Mouse (Mus musculus): ENCODE data around the gene Mien1. TPM values are rescaled to one million over a fixed set of nuclear protein-coding genes. Genes with fewer than 3 reads are reported as not detected.

Mien1 gene
- total RNA-seq, 2 experiments from 2014 or later, result 84.3 to 89.3 TPM

DNA sequence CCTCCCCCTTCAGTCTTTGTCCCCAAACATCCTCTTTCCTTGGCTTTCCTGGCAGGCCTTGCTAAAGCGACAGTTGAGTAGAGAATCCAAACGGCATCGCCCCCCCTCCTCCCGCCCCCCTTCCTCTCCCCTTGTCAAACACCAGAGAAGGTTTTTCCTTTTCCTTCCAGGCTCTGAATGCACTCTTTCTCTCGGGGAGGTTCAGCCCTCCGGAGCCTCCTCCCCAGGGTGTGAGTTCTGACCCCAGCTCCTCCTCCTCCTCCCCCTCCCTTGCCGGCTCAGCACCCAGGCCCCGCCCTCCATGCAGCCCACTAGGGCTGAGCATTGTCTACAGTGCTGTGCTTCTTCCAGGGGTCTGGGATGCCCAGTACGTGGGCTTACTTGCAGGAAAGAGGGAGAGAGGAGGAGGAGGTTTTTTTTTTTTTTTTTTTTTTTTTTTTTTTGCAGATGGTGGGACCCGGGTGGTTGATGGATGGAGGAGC lies 29.4 kb downstream of the Mien1 start:
- no peak overlapping the region for H3K4me3 ChIP-seq
- no peak for DNase-seq (ENCODE audit: low spot score in 2 of 2)
- H3K27ac ChIP-seq, result no peak overlapping the region
- no peak for TF ChIP-seq CTCF (conservative IDR thresholded peaks at IDR 0.05)

DNA sequence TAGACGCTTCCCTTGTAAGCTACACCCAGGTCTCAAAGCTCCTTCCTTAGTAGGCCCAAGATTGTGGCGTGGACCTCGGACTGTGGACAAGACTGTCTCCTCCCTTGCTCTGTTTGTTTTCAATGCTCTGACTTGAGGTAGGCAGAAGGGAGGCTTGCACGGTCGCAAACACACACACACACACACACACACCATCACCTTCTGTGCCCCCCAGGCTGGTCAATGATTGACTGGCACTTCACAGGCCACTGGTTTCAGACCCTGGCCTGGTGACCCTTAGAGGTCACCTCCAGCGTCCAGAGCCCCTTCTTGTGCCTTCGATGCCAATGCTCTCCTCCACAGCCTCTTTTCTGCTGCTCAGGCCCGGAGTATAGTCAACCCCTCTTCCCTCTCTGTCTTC lies 29.9 kb downstream of the Mien1 start:
- H3K27ac ChIP-seq, result no peak overlapping the region
- H3K4me3 ChIP-seq, result no peak overlapping the region
- no peak for TF ChIP-seq CTCF (conservative IDR thresholded peaks at IDR 0.05)
- DNase-seq (ENCODE audit: low spot score in 2 of 2), result no peak

DNA sequence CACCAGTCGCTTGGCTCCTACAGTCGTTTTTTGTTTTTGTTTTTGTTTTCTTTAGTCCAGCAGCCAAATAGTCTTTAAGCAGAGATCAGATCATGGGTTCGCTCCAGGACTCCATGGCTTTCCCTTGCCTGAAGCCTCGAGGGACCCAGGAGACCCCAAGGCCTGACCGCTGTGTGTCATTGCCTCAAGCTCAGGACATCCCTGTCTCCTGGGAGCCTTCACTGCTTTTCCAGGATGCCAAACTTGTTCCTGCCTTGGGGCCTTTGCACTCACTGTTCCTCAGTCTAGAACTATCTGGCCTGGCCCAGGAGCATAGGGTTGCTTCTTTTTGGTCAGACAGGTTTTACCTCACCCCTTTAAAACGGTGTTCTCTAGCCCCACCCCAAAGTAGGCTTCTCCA lies 32.2 kb downstream of the Mien1 start:
- H3K4me3 ChIP-seq, result no peak overlapping the region
- no peak overlapping the region for H3K27ac ChIP-seq
- DNase-seq (ENCODE audit: low spot score in 2 of 2), result no peak
- TF ChIP-seq CTCF (conservative IDR thresholded peaks at IDR 0.05), result no peak

DNA sequence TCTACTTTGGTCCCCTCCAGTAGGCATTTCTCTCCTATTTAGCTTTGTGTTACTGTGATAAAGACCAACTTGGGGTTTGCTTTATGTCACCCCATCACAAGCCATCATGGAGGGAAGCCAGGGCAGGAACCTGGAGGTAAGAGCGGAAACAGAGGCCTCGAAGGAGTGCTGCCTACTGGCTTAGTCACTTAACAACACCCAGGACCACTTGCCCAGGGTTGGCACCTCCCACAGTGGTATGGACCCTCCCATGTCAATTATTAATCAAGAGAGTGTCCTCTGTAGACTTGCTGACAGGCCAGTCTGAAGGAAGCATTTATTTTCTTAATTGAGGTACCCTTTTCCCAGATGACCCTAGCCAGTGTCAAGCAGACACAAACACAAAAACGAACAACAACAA lies 38.0 kb downstream of the Mien1 start:
- H3K27ac ChIP-seq, result peak overlapping the region; percentile 90
- DNase-seq (ENCODE audit: low spot score in 2 of 2), result no peak
- no peak for TF ChIP-seq CTCF (conservative IDR thresholded peaks at IDR 0.05)
- H3K4me3 ChIP-seq, result peak overlapping the region; percentile 78

DNA sequence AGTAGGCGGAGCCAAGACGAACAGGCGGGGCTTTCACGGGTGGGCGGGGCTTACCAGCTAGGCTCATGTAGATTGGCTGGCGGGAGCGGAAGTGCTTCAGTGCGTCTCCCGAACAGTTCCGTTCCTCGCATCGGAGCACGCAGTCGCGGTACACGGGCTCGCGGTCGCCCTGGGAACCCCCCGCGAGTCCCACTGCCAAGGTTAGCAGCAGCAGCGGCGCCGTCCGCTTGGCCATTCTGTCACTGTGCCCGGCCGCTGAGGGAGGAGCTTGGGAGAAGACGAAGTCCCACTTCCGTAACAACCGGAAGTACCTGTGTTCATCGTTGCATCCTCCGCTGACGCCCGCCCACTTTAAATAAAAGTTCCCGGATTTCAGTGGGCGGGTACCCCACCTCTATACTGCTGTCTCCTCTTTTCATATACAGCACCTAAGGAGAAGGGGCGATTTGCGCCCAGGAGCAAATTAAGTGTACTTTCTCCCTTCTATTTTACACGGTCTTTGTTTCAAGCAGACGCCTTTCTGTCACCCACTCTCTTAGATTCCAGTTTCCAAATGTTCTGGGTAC lies 38.5 kb downstream of the Mien1 start, which contains the start of gene Pgap3:
Pgap3 (minus strand) TSS at position 330 of the 566 bp plus-strand sequence.
- peak; percentile 77 to 89 for DNase-seq (ENCODE audit: low spot score in 2 of 2)
- Histone ChIP-seq H3K4me3 (peak within 1 kb of the TSS; percentile 78), H3K27ac (peak within 1 kb of the TSS; percentile 90)
- TF ChIP-seq CTCF (conservative IDR thresholded peaks at IDR 0.05), result no peak

DNA sequence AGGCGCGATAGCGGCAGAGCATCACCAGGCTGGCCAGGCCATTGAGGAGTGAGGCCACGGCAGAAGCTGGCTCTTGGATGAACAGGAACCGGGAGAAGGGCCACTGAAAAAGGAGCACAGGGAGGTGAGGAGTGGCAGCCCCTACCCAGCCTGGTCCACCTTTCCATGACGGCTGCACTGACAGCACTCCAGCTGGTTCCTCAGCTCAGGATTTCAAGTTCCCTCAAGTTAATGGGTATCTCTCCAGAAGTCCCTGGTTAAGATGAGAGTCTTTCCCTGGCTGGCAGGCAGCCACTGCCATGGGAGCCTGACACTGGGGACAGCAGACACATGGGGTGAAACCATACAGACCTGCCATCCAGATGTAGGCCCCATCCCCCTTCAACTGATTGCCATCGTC lies 40.8 kb downstream of the Mien1 start:
- Histone ChIP-seq H3K27ac (no peak overlapping the region), H3K4me3 (no peak overlapping the region)
- DNase-seq (ENCODE audit: low spot score in 2 of 2), result no peak
- TF ChIP-seq CTCF (conservative IDR thresholded peaks at IDR 0.05), result no peak

DNA sequence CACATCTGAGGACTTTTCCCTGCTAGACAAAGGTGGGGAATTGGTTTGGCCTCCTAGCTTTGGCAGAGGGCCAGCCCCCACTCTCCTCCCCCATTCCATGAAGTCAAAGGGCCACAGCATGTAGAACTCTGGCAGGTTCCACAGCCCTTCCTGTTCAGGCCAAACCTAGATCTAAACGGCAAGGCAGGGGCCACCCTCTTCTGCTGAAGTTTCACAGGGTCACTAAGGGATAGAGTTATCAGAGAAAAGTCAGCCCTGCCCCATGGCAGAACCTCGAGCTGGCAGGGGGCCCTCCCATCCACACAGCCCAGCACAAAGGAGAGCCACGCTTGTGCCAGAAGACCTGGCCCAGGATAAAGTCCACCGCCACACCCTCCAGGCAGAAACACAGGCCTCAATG lies 43.8 kb downstream of the Mien1 start:
- DNase-seq (ENCODE audit: low spot score in 2 of 2), result no peak
- Histone ChIP-seq H3K4me3 (no peak overlapping the region), H3K27ac (no peak overlapping the region)
- TF ChIP-seq CTCF (conservative IDR thresholded peaks at IDR 0.05), result no peak

DNA sequence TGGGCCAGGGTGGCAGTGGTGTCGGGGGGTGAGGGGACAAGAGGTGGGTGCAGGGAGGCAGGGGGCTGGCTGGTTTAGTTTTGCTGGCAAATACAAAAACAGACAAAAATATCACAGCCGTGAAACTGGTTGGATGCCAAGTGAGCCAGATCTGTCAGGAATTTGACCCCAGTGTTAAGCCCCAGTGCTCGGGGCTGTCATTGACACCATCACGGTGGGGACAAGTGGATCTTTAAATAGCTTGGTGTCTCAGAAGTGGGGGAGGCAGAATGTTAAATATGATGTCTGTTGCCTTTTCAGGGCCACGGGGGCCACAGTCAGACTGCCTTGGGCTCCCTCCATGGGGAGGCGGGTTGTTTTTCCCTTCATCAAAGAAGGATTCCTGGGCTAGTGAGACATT lies 44.5 kb downstream of the Mien1 start:
- DNase-seq (ENCODE audit: low spot score in 2 of 2), result no peak
- TF ChIP-seq CTCF (conservative IDR thresholded peaks at IDR 0.05), result no peak
- Histone ChIP-seq H3K27ac (no peak overlapping the region), H3K4me3 (no peak overlapping the region)

DNA sequence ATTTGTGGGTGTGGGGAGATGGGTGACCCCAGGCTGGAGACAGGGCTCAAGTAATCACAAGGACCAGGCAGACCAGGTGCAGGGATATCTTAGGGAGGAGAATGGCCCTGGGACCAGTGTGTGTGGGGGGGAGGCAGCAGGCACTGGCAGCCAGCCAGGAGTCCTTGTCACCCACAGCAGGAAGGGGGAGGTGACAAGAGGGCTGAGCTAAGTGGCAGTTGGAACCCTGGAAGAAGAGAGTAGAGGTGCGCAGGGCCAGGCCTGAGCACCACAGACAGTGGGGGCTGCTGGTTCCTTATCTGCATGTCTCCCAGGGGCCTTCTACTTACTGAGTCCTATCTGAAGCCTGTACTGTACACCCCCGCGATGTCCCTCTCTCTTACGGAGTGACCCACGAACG lies 45.5 kb downstream of the Mien1 start:
- no peak for DNase-seq (ENCODE audit: low spot score in 2 of 2)
- no peak overlapping the region for H3K4me3 ChIP-seq
- TF ChIP-seq CTCF (conservative IDR thresholded peaks at IDR 0.05), result no peak
- H3K27ac ChIP-seq, result no peak overlapping the region

DNA sequence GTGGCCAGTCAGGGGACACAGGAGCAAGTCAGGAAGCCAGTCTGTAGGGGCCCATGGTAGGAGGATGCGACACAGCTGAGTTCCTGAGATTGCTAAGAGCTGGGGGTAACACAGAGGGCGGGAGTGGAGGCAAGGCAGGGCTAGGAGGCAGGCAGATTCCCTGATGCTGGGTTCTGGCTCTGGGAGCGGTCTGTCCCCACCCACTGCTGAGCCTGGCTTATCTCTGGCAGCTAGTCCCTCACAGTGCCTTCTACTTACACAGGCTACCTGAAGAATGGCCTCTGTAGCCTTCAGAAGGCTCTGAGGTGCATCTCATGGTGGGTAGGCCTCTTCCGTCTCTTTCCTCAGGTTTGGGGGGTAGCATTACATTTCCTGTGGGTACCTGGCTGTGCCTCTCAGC lies 46.1 kb downstream of the Mien1 start:
- TF ChIP-seq CTCF (conservative IDR thresholded peaks at IDR 0.05), result no peak
- Histone ChIP-seq H3K4me3 (no peak overlapping the region), H3K27ac (no peak overlapping the region)
- DNase-seq (ENCODE audit: low spot score in 2 of 2), result no peak

DNA sequence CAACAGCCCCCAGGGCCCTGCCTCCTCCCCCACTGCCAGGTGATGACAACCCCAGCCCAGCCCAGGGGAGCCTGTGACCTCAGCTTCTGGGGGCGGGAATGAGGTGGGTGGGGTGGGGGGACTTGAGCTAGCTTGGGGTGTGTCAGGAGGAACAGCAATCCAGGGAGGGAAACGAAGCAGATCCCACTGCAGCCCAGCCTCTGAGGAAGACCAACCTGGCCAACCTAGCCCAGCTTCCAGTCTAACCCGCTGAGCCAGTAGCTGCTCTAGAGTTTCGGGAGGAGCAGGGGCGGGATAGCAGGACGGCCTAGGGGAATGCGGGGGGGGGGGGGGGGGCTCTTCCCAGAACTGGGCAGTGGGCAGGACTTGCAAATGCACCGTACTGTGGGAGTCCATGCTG lies 46.8 kb downstream of the Mien1 start:
- H3K27ac ChIP-seq, result no peak overlapping the region
- no peak overlapping the region for H3K4me3 ChIP-seq
- DNase-seq (ENCODE audit: low spot score in 2 of 2), result no peak
- TF ChIP-seq CTCF (conservative IDR thresholded peaks at IDR 0.05), result no peak

DNA sequence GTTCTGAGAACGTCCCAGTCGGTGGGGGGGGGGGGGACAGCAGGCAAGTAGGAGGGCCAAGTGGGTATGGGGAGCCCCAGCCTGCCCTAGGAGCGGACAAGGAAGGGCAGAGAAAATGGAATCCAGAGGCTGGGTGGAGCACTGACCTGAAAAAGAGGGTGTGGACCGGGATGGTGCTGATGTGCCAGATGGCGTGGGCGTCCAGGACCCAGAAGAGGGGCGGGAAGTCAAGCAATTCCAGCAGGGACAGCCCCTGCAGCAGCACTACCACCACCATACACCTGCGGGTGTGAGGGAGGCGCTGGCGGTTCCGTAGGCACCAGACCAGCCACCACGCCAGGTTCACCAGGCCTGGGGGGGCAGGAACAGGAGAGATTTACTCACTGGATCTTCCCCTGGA lies 48.6 kb downstream of the Mien1 start:
- H3K4me3 ChIP-seq, result no peak overlapping the region
- TF ChIP-seq CTCF (conservative IDR thresholded peaks at IDR 0.05), result no peak
- no peak for DNase-seq (ENCODE audit: low spot score in 2 of 2)
- no peak overlapping the region for H3K27ac ChIP-seq

DNA sequence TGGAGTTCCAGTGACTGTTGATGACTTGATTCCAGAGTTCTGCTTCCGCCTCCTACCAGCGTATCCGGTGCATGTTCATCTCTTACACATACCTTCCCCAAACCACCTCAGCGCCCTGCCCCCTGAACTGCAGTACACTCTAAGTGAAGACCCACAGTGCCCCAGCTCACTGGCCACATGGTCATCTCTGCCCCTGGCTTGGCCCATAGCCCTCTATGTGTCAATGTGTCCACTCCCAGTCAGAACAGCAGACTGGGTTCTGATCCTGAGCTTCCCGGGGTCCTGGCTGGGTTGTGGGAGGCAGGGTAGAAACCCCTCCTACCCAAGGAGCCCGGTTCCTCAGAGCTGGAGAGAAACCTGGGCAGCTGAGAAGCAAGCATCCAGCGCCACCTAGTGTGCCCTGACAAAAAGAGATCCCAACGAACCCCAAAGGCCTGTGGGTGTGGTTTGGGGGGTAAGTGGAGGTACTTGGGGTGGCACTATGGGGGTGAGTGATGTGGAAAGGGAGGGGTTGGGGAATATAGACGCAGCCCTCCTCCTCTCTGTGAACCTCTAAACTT lies 49.5 kb downstream of the Mien1 start:
- DNase-seq (ENCODE audit: low spot score in 2 of 2), result peak; percentile 63 to 67
- peak; percentile 82 for TF ChIP-seq CTCF (conservative IDR thresholded peaks at IDR 0.05)
- H3K27ac ChIP-seq, result no peak overlapping the region
- no peak overlapping the region for H3K4me3 ChIP-seq

DNA sequence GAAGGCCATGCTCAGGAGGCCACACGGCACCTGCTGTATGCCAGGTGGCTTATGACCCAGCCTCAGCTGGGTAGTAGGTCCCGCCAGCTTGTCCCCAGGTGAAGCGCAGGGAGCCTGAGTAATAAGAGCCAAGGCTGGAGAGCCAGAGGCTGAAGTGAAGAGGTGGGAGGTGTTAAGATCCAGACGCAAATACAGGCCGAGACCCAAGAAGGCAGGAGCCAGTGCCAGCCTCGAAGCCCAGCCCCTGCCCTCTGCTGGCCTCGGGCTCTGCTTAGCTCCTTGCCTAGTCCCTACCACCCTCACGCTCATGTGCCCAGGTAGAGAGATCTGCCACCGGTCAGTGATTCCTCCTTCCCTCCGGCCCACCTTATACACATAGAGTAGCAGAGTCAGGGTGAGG lies 50.5 kb downstream of the Mien1 start:
- no peak for TF ChIP-seq CTCF (conservative IDR thresholded peaks at IDR 0.05)

More for the DNA sequence above, 50.5 kb downstream of the Mien1 start:
- Histone ChIP-seq H3K4me3 (no peak overlapping the region), H3K27ac (no peak overlapping the region)
- DNase-seq (ENCODE audit: low spot score in 2 of 2), result no peak

Other genes with a start within 250 kb of the Mien1 start
- gene Med1, start 245.7 kb downstream of the Mien1 start, total RNA-seq (2021), result 10 to 100 TPM; 53.4 to 54.5 TPM
- 10 to 100 TPM; 40.9 to 47.0 TPM for gene Cdk12, start 235.9 kb downstream of the Mien1 start, total RNA-seq (2021)
- 100 to 1,000 TPM; 163 to 165 TPM for gene Neurod2, start 109.3 kb downstream of the Mien1 start, total RNA-seq (2021)
- gene Ppp1r1b, start 90.6 kb downstream of the Mien1 start, total RNA-seq (2021), result 10 to 100 TPM; 55.9 to 56.2 TPM
- gene Stard3, start 80.6 kb downstream of the Mien1 start, total RNA-seq (2021), result 10 to 100 TPM; 32.9 to 35.5 TPM
- gene Tcap, start 55.2 kb downstream of the Mien1 start, total RNA-seq (2021), result 1 to 10 TPM in 1 of 2 experiments, under 1 TPM in 1; 0.92 to 1.0 TPM
- not detected for gene Pnmt, start 52.5 kb downstream of the Mien1 start, total RNA-seq (2021)
- 10 to 100 TPM in 1 of 2 experiments, 1 to 10 TPM in 1; 9.1 to 10.3 TPM for gene Pgap3, start 38.5 kb downstream of the Mien1 start, total RNA-seq (2021)
- 1 to 10 TPM; 1.9 to 2.8 TPM for gene Erbb2, start 26.5 kb downstream of the Mien1 start, total RNA-seq (2021)
- 1 to 10 TPM; 1.5 to 1.6 TPM for gene Grb7, start 7.4 kb upstream of the Mien1 start, total RNA-seq (2021)
- under 1 TPM in 1 of 2 experiments, not detected in 1; 0.20 TPM for gene Ikzf3, start 107.0 kb upstream of the Mien1 start, total RNA-seq (2021)
- not detected for gene Zpbp2, start 112.1 kb upstream of the Mien1 start, total RNA-seq (2021)
- gene Ormdl3, start 148.4 kb upstream of the Mien1 start, total RNA-seq (2021), result 10 to 100 TPM; 51.1 to 55.8 TPM
- gene Lrrc3c, start 159.3 kb upstream of the Mien1 start, total RNA-seq (2021), result not detected
- 10 to 100 TPM; 11.4 to 11.5 TPM for gene Gm12355, start 186.7 kb upstream of the Mien1 start, total RNA-seq (2021)
- gene Gsdma3, start 187.4 kb upstream of the Mien1 start, total RNA-seq (2021), result not detected
- not detected for gene Gsdma2, start 207.8 kb upstream of the Mien1 start, total RNA-seq (2021)
- not detected for gene Gsdma, start 225.4 kb upstream of the Mien1 start, total RNA-seq (2021)
- 100 to 1,000 TPM; 123 to 125 TPM for gene Psmd3, start 243.6 kb upstream of the Mien1 start, total RNA-seq (2021)

All from layer of hippocampus, adult 2 months (tissue).